Mouse (Mus musculus) lung, embryonic 15.5 days (tissue): ENCODE measurements around the gene Cdh16. TPM values are rescaled to one million over a fixed set of nuclear protein-coding genes. Genes with fewer than 3 reads are reported as not detected.

ENCODE experiments used
- ATAC-seq: fragments of 200-750 bp; cut with Nextera tagmentation; 2 replicates; pipeline ENCODE4 v1.8.0; 2017; ENCODE audit warnings: moderate number of reproducible peaks, borderline replicate concordance; ENCODE audit not compliant: low FRiP score, low TSS enrichment; ENCODE audit errors: extremely low read depth
- H3K27ac ChIP-seq: fragments of 300-500 bp; sonication (generic); 2 replicates; pipeline ENCODE4 v1.5.1; 2015; ENCODE audit warnings: moderate library complexity, mild to moderate bottlenecking, inconsistent platforms
- H3K27me3 ChIP-seq: fragments of 300-500 bp; sonication (generic); 2 replicates; pipeline ENCODE4 v1.6.1; 2015; ENCODE audit warnings: inconsistent platforms
- H3K36me3 ChIP-seq: fragments of 300-500 bp; sonication (generic); 2 replicates; pipeline ENCODE4 v1.6.1; 2015; ENCODE audit warnings: inconsistent platforms
- H3K4me1 ChIP-seq: fragments of 300-500 bp; sonication (generic); 2 replicates; pipeline ENCODE4 v1.6.1; 2015; ENCODE audit warnings: inconsistent platforms
- H3K4me2 ChIP-seq: fragments of 300-500 bp; sonication (generic); 2 replicates; pipeline ENCODE4 v1.6.1; 2015; ENCODE audit warnings: inconsistent platforms, mild to moderate bottlenecking, moderate library complexity
- H3K4me3 ChIP-seq: fragments of 300-500 bp; sonication (generic); 2 replicates; pipeline ENCODE4 v1.5.1; 2015; ENCODE audit warnings: mild to moderate bottlenecking, inconsistent platforms
- H3K9ac ChIP-seq: fragments of 300-500 bp; sonication (generic); 2 replicates; pipeline ENCODE4 v1.6.1; 2015; ENCODE audit warnings: inconsistent platforms
- H3K9me3 ChIP-seq: fragments of 300-500 bp; sonication (generic); 2 replicates; pipeline ENCODE4 v1.6.1; 2016; ENCODE audit warnings: inconsistent platforms
- WGBS: fragments of 180-500 bp; shearing (Covaris S2); methylation state at CpG from one replicate; pipeline ENCODE4 v1.1.7; 2015; 5-methylcytosine and 5-hydroxymethylcytosine counted together
- polyA plus RNA-seq: library from polyadenylated mRNA; unstranded; fragments of >200 nt; fragmentation: Nextera tagmentation; extraction: Ambion mirVana; gene quantifications from 2 replicates; pipeline ENCODE4 v1.2.1, GENCODE M21; 2015

The Cdh16 gene
- polyA plus RNA-seq, 1 experiment from 2014 or later = 53.5 TPM

GRCm38 (mm10) chr8:104565457-104565798 lies 58.8 kb downstream of the Cdh16 start:
- no peak overlapping the region for H3K4me2 ChIP-seq
- peak; percentile 29; the same call in 1 of the 2 replicates for ATAC-seq
- H3K9ac ChIP-seq = no peak overlapping the region
- 93% methylated on average over 5 of the region's 5 CpGs for WGBS
- H3K4me3 ChIP-seq = no peak overlapping the region
- no peak overlapping the region for H3K27ac ChIP-seq
- H3K27me3 ChIP-seq = no peaks in the 10 kb centered on the region
- H3K9me3 ChIP-seq = no peaks in the 10 kb centered on the region
- H3K4me1 ChIP-seq = 0 out of 2 replicates have a peak, but pooled peaks cover 1% of the 10 kb centered on the region
- no peaks in the 10 kb centered on the region for H3K36me3 ChIP-seq

DNA sequence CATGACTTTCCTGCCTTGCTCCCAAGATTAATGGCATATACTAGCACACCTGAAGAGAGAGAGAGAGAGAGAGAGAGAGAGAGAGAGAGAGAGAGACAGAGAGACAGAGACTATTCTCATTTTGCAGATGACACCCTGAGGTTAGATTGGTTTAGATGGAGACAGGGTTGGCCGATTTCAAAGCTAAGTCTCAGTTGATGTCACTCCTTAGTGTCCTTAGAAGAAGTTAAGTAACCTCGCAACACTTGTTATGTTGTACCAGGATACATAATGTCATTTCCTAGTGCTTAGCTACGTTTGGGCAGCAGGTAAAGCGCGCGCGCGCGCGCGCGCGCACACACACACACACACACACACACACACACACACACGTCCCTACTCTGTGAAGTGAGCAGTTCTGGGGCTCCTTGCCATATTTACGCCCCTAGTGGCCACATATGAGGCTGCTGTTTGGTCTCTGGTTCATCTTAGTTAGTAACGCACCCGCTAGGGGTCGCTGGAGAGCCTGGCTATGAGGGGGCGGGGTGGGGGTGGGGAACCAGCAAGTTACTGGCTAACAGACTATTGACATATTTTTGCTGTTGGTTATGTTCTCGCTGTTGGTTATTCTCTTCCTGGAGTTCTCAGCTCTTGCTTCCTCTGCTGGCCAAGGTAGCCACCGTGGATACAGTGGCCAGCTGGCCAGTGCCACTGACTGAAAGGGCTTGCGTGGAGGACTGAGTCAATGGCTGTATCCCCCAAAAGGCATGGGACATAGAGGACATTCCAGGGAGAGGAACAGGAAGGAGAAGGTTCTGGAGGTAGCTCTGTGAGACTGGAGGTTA lies 59.4 kb downstream of the Cdh16 start:
- Histone ChIP-seq H3K27ac (no peak overlapping the region), H3K9me3 (no peaks in the 10 kb centered on the region), H3K4me1 (no peaks in the 10 kb centered on the region), H3K27me3 (no peaks in the 10 kb centered on the region), H3K4me2 (peak overlapping the region; percentile 31; the same call in 1 of the 2 replicates), H3K9ac (no peak overlapping the region), H3K4me3 (no peak overlapping the region), H3K36me3 (no peaks in the 10 kb centered on the region)
- peak; percentile 76 for ATAC-seq
- WGBS = 14% methylated on average over 22 of the region's 22 CpGs

DNA sequence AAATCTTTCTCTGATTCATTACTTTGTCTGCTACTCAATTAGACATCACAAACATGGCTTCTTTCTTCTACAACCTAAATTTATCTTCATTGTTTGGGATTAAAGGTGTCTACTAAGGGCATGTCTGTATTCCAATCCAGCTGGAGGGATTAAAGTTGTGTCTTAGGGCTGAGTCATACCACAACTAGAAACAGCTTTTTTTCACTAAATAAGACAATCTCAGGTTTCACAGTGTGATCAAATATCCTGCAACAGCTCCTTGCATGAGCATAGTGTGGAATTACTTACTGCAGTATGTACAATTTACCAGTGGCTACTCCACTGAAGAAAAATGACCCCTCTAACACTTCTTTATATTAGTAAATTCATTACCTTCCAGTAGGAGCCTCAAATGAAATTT lies 63.5 kb downstream of the Cdh16 start:
- H3K9me3 ChIP-seq = no peaks in the 10 kb centered on the region
- H3K27ac ChIP-seq = no peak overlapping the region
- H3K4me2 ChIP-seq = no peak overlapping the region
- ATAC-seq = no peak
- no peak overlapping the region for H3K9ac ChIP-seq
- H3K4me1 ChIP-seq = no peaks in the 10 kb centered on the region
- H3K27me3 ChIP-seq = no peaks in the 10 kb centered on the region
- no peak overlapping the region for H3K4me3 ChIP-seq
- no peaks in the 10 kb centered on the region for H3K36me3 ChIP-seq

DNA sequence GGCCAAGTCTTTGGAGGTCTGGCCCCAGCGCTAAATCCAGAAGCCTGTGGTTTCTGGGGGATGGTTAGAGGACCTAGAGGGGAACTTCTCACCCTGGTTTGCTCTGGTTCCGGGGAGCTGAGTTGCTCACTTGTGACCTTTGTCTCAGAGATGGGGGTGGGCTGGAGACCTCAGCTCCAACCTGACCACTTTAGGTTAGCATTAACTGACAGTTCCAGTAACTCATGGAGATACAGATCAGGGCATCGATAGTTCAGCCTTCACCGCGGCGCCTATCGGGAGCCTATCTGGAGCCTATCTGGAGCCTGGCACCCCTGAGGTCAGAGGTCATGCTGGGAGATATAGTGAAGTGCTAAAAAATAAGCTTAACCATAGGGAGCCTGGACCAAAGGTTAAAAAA lies 67.0 kb downstream of the Cdh16 start:
- 33% methylated on average over 7 of the region's 7 CpGs for WGBS
- H3K27ac ChIP-seq = no peak overlapping the region
- no peak for ATAC-seq
- H3K27me3 ChIP-seq = no peaks in the 10 kb centered on the region
- no peak overlapping the region for H3K9ac ChIP-seq
- H3K36me3 ChIP-seq = no peaks in the 10 kb centered on the region
- no peaks in the 10 kb centered on the region for H3K9me3 ChIP-seq
- no peak overlapping the region for H3K4me2 ChIP-seq
- H3K4me1 ChIP-seq = no peaks in the 10 kb centered on the region
- no peak overlapping the region for H3K4me3 ChIP-seq

- Histone ChIP-seq H3K27ac (no peak overlapping the region), H3K4me3 (no peak overlapping the region), H3K9me3 (no peaks in the 10 kb centered on the region), H3K9ac (no peak overlapping the region), H3K4me2 (no peak overlapping the region), H3K27me3 (no peaks in the 10 kb centered on the region), H3K36me3 (no peaks in the 10 kb centered on the region), H3K4me1 (no peaks in the 10 kb centered on the region)
- WGBS = 75% methylated on average over 4 of the region's 4 CpGs
- no peak for ATAC-seq
These were observed 69.0 kb downstream of the Cdh16 start for GRCm38 (mm10) chr8:104555191-104555590.

Other genes starting within 250 kb of the Cdh16 start
- 2.6 and 3.0 TPM in 2 replicates for gene Cmtm4, start 228.6 kb downstream of the Cdh16 start, polyA plus RNA-seq
- 61.1 and 62.2 TPM in 2 replicates for gene Dync1li2, start 181.3 kb downstream of the Cdh16 start, polyA plus RNA-seq
- 0.19 and 0.40 TPM in 2 replicates for gene Terb1, start 114.5 kb downstream of the Cdh16 start, polyA plus RNA-seq
- gene Nae1, start 89.8 kb downstream of the Cdh16 start, polyA plus RNA-seq = 87.4 and 97.8 TPM in 2 replicates
- 0.65 and 0.97 TPM in 2 replicates for gene Car7, start 89.7 kb downstream of the Cdh16 start, polyA plus RNA-seq
- gene Pdp2, start 32.9 kb downstream of the Cdh16 start, polyA plus RNA-seq = 8.8 and 9.2 TPM in 2 replicates
- gene Rrad, start 6.9 kb upstream of the Cdh16 start, polyA plus RNA-seq = 20.1 and 24.8 TPM in 2 replicates
- gene Ciao2b, start 17.6 kb upstream of the Cdh16 start, polyA plus RNA-seq = 102 and 107 TPM in 2 replicates
- gene Ces2a, start 109.6 kb upstream of the Cdh16 start, polyA plus RNA-seq = not detected in 2 replicates
- 1.2 and 1.4 TPM in 2 replicates for gene Ces2b, start 207.2 kb upstream of the Cdh16 start, polyA plus RNA-seq
- not detected in 2 replicates for gene Ces2c, start 222.7 kb upstream of the Cdh16 start, polyA plus RNA-seq